Mouse (Mus musculus) testis, adult 2 months (tissue): Measurements from ENCODE around the gene Vmn1r213. TPM values are rescaled to one million over a fixed set of nuclear protein-coding genes. Genes with fewer than 3 reads are reported as not detected.

Experiments used
- H3K27ac ChIP-seq: fragments of 200-500 bp; 2 replicates; pipeline ENCODE4 v1.5.1; 2012; ENCODE audit warnings: low read depth, low read length; ENCODE audit not compliant: control insufficient read depth, insufficient read depth
- H3K27me3 ChIP-seq: fragments of 200-500 bp; 2 replicates; pipeline ENCODE4 v1.6.1; 2012; ENCODE audit warnings: mild to moderate bottlenecking, low read length, moderate library complexity; ENCODE audit not compliant: control insufficient read depth, insufficient read depth
- H3K36me3 ChIP-seq: fragments of 200-500 bp; 2 replicates; pipeline ENCODE4 v1.6.1; 2012; ENCODE audit warnings: mild to moderate bottlenecking, low read length; ENCODE audit not compliant: control insufficient read depth, insufficient read depth
- H3K4me1 ChIP-seq: fragments of 200-500 bp; 2 replicates; pipeline ENCODE4 v1.6.1; 2012; ENCODE audit warnings: low read length; ENCODE audit not compliant: control insufficient read depth, insufficient read depth
- H3K4me3 ChIP-seq: fragments of 200-500 bp; 2 replicates; pipeline ENCODE4 v1.5.1; 2012; ENCODE audit warnings: low read depth, mild to moderate bottlenecking, low read length, moderate library complexity, mixed read lengths; ENCODE audit not compliant: control insufficient read depth
- CTCF ChIP-seq: fragments of 200-500 bp; IDR thresholded peaks from 2 replicates; pipeline ENCODE4 v1.5.1; 2012; ENCODE audit warnings: low read depth, mild to moderate bottlenecking, inconsistent platforms, low read length, moderate library complexity; ENCODE audit not compliant: control insufficient read depth, insufficient read depth, insufficient replicate concordance
- POLR2A ChIP-seq: fragments of 200-500 bp; IDR thresholded peaks from 2 replicates; pipeline ENCODE4 v1.6.1; 2012; ENCODE audit warnings: low read depth, mild to moderate bottlenecking, inconsistent platforms, low read length, moderate library complexity; ENCODE audit not compliant: control insufficient read depth
- polyA plus RNA-seq: library from polyadenylated mRNA; depleted of rRNA; stranded (reverse); fragments of >200 nt; gene quantifications from 2 replicates; pipeline ENCODE4 v1.2.3, GENCODE M21; 2012; rRNA removed

The Vmn1r213 gene
- polyA plus RNA-seq, 1 experiment: not detected

- H3K27ac ChIP-seq: no peak overlapping the region
- H3K4me1 ChIP-seq: no peaks in the 10 kb centered on the region
- TF ChIP-seq POLR2A (no peak), CTCF (no peak)
- H3K4me3 ChIP-seq: no peak overlapping the region
- H3K36me3 ChIP-seq: no peaks in the 10 kb centered on the region
- no peaks in the 10 kb centered on the region for H3K27me3 ChIP-seq
These were observed 50.3 kb downstream of the Vmn1r213 start for GRCm38 (mm10) chr13:23057778-23058177.

Other genes starting within 250 kb of the Vmn1r213 start
- not detected in 2 replicates for gene Vmn1r208, start 230.3 kb upstream of the Vmn1r213 start, polyA plus RNA-seq
- gene Vmn1r209, start 198.0 kb upstream of the Vmn1r213 start, polyA plus RNA-seq: not detected in 2 replicates
- gene Vmn1r210, start 176.3 kb upstream of the Vmn1r213 start, polyA plus RNA-seq: not detected in 2 replicates
- not detected in 2 replicates for gene Vmn1r211, start 150.1 kb upstream of the Vmn1r213 start, polyA plus RNA-seq
- gene Vmn1r212, start 123.5 kb upstream of the Vmn1r213 start, polyA plus RNA-seq: not detected in 2 replicates
- gene Vmn1r214, start 22.8 kb downstream of the Vmn1r213 start, polyA plus RNA-seq: not detected in 2 replicates
- gene Vmn1r215, start 60.4 kb downstream of the Vmn1r213 start, polyA plus RNA-seq: not detected in 2 replicates
- not detected in 2 replicates for gene Vmn1r217, start 110.6 kb downstream of the Vmn1r213 start, polyA plus RNA-seq
- gene Vmn1r218, start 125.5 kb downstream of the Vmn1r213 start, polyA plus RNA-seq: not detected in 2 replicates
- not detected in 2 replicates for gene Vmn1r219, start 151.7 kb downstream of the Vmn1r213 start, polyA plus RNA-seq
- gene Vmn1r220, start 180.3 kb downstream of the Vmn1r213 start, polyA plus RNA-seq: not detected in 2 replicates
- gene Vmn1r221, start 206.5 kb downstream of the Vmn1r213 start, polyA plus RNA-seq: not detected in 2 replicates
- 0.06 TPM in 1 of 2 replicates, not detected in the other for gene Vmn1r222, start 228.3 kb downstream of the Vmn1r213 start, polyA plus RNA-seq
- gene Vmn1r223, start 239.5 kb downstream of the Vmn1r213 start, polyA plus RNA-seq: not detected in 2 replicates